Mouse (Mus musculus) thymus, adult 2 months (tissue): ENCODE results near the gene Crebrf.

Source experiments
- CTCF ChIP-seq: fragments of 200-500 bp; IDR thresholded peaks from 2 replicates; pipeline ENCODE4 v1.5.1; 2012; ENCODE audit warnings: mild to moderate bottlenecking, control low read depth, low read length, moderate library complexity, borderline replicate concordance; ENCODE audit not compliant: control insufficient read depth, poor library complexity, insufficient read depth; ENCODE audit errors: extremely low read depth
- POLR2A ChIP-seq: fragments of 200-500 bp; IDR thresholded peaks from 2 replicates; pipeline ENCODE4 v1.6.1; 2012; ENCODE audit warnings: mild to moderate bottlenecking, low read length, control low read depth, moderate library complexity; ENCODE audit not compliant: control insufficient read depth, poor library complexity, insufficient read depth; ENCODE audit errors: extremely low read depth

DNA sequence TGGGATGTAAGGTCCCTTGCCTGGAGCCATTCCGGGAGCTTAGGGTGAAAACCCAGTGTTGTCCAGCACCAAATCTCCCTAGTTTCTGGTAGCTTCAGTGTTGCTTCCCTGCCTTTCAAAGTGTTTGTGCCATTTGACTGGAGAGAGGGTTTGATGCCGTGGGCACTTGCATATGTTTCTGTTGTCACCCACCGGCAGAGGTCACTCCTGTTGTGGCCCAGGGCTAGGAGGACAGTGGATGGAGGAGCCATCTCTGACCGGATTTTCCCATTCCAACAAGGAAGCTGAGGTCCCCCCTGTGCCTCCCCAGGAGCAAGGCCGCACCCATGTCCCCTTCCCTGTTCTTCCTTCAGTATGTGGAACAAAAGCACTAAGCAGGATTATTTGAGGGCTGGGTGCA, 25.2 kb upstream of the Crebrf start:
- TF ChIP-seq POLR2A (no peak), CTCF (no peak)
